Mouse (Mus musculus) kidney, adult 11 months (tissue): ENCODE measurements around the gene Specc1.
A peak's percentile ranks its signal among the peaks of the same experiment; 100 is the strongest.
"Not testable (repeated sequence)": the region's sequence is repeated elsewhere in the genome, so short reads cannot be mapped to it uniquely, and the experiment has no call there.

Experiments used
- DNase-seq: peaks from one replicate; pipeline ENCODE4 v3.0.0; 2022

The Specc1 gene

DNA sequence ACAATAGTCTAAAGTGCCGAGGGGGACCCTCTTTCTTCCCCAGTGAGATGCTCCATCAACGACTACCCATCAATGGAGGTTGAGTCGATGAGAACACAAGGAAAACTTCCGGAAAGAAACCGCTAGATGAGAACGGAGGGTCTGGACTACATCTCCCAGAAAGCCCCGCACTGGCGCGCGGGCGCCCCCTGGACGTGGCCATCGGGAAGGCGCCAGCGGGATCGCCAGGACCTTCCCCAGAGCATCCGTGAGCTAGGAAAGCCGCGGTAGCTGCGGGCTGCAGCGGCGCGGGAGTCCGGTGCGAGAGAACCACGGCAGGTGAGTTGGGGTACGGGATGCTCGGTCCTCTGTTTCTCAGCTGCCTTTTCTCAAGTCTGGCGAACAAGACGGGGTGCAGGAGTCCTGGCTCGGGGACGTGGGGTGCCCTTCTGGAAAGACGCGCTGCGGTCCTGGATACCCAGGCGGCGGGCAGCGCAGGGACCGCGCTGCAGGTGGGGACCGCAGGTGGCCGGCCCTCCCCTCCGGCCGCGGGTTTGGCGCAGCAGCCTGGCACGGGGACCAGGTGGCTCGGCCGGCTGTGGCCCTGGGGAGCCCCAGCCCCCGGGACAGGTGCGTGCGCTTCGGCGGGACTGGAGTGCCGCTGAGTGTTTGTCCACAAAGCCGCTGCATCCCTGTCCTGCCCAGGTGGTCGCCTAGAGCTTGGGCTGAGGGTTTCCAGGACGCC, at the start of gene Specc1:
Gene Specc1, plus strand, starts transcription at position 192 of the 724 bp plus-strand sequence.
- peak; percentile 83 for DNase-seq

DNA sequence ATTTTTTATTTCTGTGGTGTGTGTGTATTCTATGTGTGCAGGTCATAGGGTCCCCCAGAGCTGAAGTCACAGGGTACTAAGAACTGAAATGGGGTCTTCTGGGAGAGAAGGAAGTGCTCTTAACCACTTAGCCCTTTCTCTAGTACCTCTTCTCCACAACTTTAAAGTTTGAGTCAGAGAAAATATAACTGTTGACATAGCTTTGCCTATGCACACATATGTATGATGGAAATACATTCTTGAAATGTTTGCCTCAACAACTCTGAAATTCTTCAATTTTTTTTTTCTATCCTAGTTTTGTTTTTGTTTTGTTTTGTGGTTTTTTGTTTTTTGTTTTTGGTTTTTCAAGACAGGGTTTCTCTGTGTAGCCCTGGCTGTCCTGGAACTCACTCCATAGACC, 48.2 kb upstream of the Specc1 start:
- DNase-seq, result no peak

- no peak for DNase-seq
Measured at GRCm38 (mm10) chr11:61919702-61920101, 36.9 kb upstream of the Specc1 start.

- DNase-seq, result no peak
Measured at GRCm38 (mm10) chr11:61923309-61923708, 33.3 kb upstream of the Specc1 start.

DNA sequence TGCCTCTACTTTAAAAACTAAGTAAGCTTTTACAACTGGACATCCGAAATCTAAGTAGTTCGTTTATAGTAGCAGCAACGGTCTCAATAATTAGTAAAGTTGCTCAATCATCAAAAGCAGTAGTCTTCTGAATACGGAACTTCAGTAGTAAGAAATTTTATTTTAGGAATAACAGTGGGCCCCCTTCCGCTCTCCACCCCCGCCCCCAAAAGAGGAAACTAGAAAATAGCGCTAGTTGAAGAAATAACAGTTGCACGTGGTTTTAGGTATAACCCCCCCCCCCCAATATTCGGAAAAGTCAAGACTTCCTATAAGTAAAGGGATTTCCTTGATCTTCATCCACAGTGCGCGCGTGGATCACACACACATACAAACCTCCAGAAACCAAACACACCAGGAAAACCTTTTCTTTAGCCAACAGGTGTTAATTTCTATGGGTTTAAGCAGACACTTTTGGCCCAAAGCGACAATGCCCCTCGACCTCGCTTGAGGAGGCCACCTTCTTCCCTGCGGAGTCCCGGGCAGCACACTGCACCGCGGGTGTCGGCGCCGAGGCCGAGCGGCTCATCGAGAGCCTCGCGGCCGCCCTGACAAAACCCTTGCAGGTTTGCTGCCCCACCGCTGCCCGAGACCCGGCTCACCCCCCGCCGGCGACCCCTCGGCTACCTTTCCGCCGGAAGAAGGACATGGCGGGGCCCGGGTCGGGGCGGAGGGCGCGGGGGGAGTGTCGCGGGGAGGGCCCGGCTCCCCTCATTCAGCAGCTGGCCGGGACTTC, 27.1 kb upstream of the Specc1 start:
- no peak for DNase-seq

DNA sequence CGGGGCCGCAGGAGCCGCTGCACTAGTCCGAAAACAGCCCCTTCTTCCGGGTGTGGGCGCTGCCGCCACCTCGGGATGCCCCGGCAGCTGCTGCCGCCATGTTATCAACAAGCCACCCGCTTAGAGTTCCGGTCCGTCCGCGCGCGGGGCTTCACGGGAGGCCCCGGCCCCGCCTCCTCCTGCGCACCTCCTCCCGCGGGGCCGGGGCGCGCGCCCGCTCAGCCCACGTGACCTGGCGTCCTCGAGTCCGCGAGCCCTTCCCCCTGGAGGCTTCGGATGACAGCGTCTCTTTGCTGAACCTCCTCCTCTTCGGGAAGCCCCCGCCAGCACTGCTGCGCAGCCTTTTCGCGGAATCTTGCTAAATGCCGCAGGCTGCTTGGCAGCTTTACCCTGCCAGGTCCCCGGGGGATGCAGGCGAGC, 26.5 kb upstream of the Specc1 start, which contains the start of gene Akap10:
Gene Akap10, minus strand, starts transcription at position 155 of the 420 bp plus-strand sequence.
- DNase-seq, result peak; percentile 94

DNA sequence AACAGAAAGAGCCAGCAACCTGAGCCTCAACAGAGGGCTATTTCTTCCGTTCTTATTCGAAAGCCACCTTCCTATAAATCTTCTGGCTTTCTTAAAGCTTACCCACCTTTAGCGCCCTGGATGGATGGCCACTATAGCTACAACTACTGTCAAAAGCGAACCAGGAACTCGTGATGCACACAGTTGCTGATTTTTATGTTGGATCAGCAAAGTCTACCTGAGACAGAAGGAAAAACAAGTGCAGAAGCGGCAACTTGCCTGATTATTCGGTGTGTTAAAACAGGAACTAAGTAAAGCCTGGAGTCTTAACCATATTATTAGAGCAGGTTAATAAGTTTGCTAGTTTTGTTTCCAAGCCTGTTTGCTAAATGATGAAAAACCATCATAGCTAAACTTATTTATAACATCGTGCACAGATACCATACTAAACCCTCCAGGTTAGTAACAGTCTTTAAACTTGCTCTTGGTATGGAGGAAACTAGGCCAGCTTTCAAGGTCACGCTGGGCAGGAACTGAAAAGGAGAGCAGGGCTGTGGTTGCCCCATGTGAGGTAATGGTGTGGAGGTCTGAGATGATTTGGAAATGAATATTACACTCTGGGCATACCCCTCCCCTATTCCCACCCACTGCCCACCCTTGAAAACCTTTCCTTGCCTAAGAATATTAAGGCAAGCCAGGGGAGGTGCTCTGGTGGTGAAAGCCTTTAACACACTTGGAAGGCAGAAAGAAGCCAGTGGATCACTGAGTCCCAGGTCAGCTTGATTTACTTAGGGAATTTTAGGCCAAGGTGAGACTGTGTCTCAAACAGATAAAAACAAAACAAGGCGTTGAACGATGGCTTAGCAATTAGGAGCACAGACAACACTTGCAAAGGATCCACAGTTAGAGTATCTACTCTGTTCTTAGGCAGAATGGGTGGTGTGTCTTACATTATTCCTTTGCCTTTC, 25.6 kb upstream of the Specc1 start:
- peak; percentile 26 for DNase-seq

GRCm38 (mm10) chr11:61937761-61938160, 18.8 kb upstream of the Specc1 start:
- no peak for DNase-seq

DNA sequence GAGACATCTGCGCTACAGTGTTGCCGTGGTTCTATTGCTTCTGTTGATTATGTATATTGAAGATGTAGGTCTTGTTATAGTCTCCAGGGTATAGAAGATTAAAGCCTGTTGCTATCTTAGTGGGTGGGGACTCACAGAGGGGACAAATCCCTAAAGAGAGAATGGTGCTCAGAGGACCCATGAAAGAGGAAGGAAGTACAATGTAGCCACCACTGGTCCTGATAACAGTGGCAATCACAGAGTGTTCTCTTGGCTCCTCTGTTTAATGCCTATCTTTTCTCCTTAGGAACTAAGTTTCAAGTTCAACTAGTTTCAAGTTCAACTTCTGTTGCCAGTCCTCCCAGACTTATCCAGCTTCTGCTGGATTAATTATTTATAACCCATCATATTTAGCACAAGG, 13.7 kb upstream of the Specc1 start:
- no peak for DNase-seq

- DNase-seq, result no peak
Measured at GRCm38 (mm10) chr11:61944417-61944816, 12.1 kb upstream of the Specc1 start.

- no peak for DNase-seq
Measured at GRCm38 (mm10) chr11:61946608-61947007, 10.0 kb upstream of the Specc1 start.

DNA sequence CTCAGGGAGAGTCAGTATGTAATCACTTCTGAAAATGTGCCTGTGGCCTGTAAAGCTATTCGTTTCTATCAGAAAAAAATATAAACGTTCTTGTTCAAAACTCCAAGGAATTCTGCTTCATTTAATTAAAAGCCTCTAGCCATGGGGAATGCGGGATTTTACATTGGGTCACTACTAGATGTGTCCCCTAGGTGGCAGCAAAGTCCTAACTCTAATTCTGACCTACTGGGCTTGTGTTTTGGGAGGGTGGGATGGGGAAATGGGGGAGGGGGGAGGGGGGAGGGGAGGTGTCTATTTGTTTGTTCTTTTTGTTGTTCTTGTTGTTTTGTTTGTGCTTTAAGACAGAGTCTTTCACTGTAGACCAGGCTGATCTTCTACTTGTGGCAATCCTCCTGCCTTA, 7.2 kb upstream of the Specc1 start:
- peak; percentile 30 for DNase-seq

- DNase-seq, result peak; percentile 69
Measured at GRCm38 (mm10) chr11:61950632-61951031, 5.9 kb upstream of the Specc1 start.

GRCm38 (mm10) chr11:61955136-61955535, 1.4 kb upstream of the Specc1 start:
- peak; percentile 56 for DNase-seq

GRCm38 (mm10) chr11:61955951-61956350, 612 bp upstream of the Specc1 start:
- DNase-seq, result no peak

GRCm38 (mm10) chr11:61957296-61957813, 792 bp downstream of the Specc1 start:
- no peak for DNase-seq

GRCm38 (mm10) chr11:61958706-61959105, 2.1 kb downstream of the Specc1 start:
- not testable (repeated sequence) for DNase-seq

GRCm38 (mm10) chr11:61960096-61960495, 3.5 kb downstream of the Specc1 start:
- no peak for DNase-seq

- no peak for DNase-seq
Measured at GRCm38 (mm10) chr11:61962684-61963083, 6.1 kb downstream of the Specc1 start.

DNA sequence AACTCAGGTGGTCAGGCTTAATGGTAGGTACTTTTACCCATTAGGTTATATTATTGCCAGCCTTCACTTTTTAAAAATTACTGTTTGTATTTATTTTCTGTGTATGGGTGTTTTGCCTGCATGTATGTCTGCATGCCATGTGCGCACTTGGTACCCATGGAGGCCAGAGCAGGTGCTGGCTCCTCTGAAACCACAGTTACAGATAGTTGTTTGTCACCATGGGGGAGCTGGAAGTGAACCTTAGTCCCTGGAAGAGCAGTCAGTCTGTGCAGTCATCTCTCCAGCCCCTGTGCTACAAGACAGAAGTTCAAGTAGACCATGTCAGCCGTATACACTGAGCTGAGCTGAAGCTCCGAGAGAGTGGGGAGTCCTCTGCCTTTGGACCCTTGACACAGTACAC, 6.6 kb downstream of the Specc1 start:
- DNase-seq, result no peak

DNA sequence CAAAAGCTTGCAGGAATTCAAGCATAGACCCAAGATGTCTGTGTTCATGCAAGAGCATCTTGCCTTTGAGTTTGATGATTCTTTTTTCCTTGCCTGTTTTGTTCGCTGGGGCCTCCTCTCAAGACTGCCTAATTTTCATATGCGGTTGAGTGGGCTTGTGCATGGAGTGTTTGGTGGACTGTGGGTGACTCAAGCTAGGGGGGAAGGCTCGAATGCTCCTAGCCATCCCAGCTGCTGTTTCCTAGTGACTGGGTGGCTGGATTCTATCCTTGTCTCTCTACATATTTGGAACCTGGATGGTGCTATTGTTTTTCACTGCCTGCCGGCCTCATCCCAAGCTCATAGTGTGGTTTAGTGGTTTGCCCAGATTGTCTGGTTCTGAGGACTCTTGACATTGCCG, 8.0 kb downstream of the Specc1 start:
- DNase-seq, result no peak

DNA sequence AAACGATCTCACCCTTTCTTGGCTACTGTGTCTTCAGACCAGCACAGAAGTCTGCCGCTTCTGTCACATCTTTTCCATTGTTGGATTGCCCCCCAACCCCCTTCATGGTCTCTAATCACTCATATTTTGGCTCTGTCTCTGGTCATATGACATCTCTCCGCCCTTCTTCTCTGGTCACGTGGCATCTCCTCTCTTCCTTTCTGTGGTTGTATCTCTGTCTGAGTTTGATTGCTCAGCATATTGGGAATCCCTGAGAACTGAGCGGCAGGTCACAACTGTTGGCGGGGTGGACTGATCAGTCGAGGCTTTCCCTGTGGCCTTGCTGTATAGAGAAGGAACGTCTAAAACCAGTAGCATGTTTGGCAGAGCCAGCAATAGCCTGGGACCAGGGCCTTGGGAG, 10.5 kb downstream of the Specc1 start:
- no peak for DNase-seq

GRCm38 (mm10) chr11:61968875-61969274, 12.3 kb downstream of the Specc1 start:
- DNase-seq, result no peak
